Mouse (Mus musculus): ENCODE data around the gene Pde1c. TPM values are rescaled to one million over a fixed set of nuclear protein-coding genes. Genes with fewer than 3 reads are reported as not detected.
"Not testable (repeated sequence)": the region's sequence is repeated elsewhere in the genome, so short reads cannot be mapped to it uniquely, and the experiment has no call there.

Gene Pde1c
- not detected in 2 replicates for polyA plus RNA-seq (2012; ENCODE audit: insufficient read depth, insufficient read length, low replicate concordance, missing spikeins)

DNA sequence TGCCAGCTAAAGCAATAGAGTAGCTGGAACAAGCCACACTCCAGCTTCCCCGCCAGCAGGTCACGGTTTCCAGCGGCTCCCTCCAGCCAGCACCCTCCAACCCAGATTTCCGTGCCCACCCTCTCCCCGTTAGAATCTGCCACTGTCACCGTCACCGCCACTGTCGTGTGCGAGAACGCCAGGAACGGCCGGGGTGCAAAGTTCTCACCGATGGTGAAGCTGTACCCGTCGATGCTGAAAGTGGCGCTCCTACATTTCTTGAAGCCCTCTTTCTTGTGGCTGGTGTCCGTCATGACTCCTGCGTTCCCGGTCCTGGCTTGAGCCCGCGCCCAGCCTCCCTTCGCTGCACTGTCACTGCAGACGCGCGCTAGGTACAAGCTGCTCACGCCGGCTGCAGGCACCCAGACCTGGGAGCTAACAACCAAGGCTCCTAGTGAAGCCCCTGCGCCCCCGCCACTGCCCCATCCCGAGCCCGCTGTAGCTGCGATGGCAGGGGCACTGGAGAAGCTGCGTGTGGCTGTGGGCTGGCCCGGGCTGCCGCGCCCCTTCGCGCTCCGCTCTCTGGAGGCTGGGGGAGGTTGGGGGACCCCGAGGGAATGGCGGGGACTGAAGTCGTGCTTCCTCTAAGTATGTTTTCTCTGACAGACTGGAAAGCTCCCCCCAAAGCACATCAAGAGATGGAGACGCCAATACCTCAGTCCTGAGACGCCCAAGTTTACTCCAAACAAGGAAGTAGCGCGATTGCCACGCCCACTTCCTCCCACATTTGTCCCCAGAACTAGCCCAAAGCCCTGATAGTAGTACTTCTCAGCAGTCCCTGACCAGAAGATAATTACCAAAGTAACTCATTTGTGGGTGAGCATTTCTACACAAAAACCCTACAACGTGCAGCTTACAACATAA, at the start of gene Pde1c:
Pde1c (minus strand) TSS at position 634 of the 903 bp plus-strand sequence.
- TF ChIP-seq POLR2A (IDR thresholded peaks at IDR 0.05; ENCODE audit: insufficient read depth, low read depth, low read length) (no peak), CTCF (IDR thresholded peaks at IDR 0.05; ENCODE audit: insufficient read depth, low read depth, low read length) (no peak)
- Histone ChIP-seq H3K4me1 (ENCODE audit: control insufficient read depth, insufficient read depth, low read length) (peaks cover 10% of the 10 kb centered on the region; the same call in 1 of the 2 replicates), H3K27ac (ENCODE audit: insufficient read depth, low read depth, low read length) (no peak within 1 kb of the TSS), H3K4me3 (ENCODE audit: insufficient read depth, low read depth, low read length) (peak within 1 kb of the TSS; percentile 42)
- 1% methylated on average over 48 of the region's 48 CpGs for WGBS

DNA sequence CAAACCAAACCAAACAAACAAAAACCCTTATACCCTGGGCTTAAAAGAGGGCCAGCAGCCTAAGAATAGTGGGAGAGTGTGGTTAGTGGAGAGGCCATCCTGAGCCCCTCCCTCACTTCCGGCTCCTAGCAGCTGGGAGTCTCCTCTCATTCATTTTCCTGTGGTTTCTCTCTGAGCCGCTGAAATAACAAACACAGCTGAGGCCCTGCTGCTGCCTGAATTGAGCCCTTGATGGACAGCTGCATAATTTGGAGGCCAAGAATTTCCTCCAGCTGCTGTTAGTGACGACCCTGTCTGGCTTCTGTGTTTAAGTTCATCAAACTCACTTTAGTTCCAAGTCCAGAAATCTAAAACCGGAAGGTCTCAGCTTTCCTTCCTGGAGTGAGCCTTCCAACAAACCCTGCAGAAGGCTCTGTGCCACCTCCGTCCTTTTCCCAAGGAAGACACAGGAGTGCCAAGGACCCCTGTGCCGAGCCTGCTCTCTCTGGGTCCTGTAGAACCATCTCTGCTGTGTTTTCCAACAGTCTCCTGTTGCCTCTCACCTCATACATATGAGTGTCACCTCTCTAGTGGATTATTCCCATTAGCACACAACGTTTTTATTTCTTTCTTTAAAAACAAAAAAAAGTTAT, 48.2 kb upstream of the Pde1c start:
- peaks cover 8% of the 10 kb centered on the region; the same call in 1 of the 2 replicates for H3K4me1 ChIP-seq (ENCODE audit: control insufficient read depth, insufficient read depth, low read length)
- no peak overlapping the region for H3K4me3 ChIP-seq (ENCODE audit: insufficient read depth, low read depth, low read length)
- no peak for TF ChIP-seq CTCF (IDR thresholded peaks at IDR 0.05; ENCODE audit: insufficient read depth, low read depth, low read length)
- no peak for TF ChIP-seq POLR2A (IDR thresholded peaks at IDR 0.05; ENCODE audit: insufficient read depth, low read depth, low read length)
- 23% methylated on average over 7 of the region's 7 CpGs for WGBS
- H3K27ac ChIP-seq (ENCODE audit: insufficient read depth, low read depth, low read length) = no peak overlapping the region

DNA sequence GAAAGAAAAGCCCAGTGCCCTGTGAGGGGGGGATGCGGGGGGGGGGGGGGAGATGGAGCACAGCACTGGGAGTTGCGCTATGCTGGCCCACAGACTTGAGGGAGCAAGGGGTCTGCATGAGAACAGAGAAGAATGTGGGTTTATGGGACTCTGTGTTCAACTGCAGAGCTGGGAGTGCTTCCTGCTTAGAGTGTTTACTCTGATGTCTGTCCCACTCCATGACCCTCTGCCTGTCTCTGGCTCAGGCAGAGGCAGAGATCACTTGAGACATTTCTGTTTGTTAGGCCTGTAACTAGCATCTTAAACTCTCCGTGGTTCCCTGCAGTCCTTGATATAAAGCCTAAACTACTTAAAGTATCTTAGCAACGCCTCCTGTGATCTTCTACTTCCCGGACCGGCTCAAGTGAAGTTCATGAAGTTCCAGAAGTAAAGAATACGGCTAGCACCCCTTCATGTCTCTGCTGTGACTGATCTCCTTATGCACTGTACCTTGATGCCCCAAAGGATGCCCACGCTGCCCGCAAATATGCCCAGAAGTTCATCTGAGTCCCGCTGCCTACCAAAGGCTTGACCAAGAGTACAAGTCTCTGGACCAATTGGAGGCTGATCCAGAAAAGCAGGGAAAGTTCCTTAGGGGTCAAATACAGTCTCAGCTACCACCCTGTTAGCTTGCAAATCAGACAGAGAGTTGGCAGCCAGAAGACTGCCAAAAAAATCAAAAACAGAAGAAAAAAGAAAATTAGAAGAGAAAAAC, 47.5 kb upstream of the Pde1c start:
- Histone ChIP-seq H3K27ac (ENCODE audit: insufficient read depth, low read depth, low read length) (no peak overlapping the region), H3K4me3 (ENCODE audit: insufficient read depth, low read depth, low read length) (no peak overlapping the region), H3K4me1 (ENCODE audit: control insufficient read depth, insufficient read depth, low read length) (peaks cover 8% of the 10 kb centered on the region; the same call in 1 of the 2 replicates)
- TF ChIP-seq POLR2A (IDR thresholded peaks at IDR 0.05; ENCODE audit: insufficient read depth, low read depth, low read length) (no peak), CTCF (IDR thresholded peaks at IDR 0.05; ENCODE audit: insufficient read depth, low read depth, low read length) (no peak)
- 55% methylated on average over 10 of the region's 10 CpGs for WGBS

DNA sequence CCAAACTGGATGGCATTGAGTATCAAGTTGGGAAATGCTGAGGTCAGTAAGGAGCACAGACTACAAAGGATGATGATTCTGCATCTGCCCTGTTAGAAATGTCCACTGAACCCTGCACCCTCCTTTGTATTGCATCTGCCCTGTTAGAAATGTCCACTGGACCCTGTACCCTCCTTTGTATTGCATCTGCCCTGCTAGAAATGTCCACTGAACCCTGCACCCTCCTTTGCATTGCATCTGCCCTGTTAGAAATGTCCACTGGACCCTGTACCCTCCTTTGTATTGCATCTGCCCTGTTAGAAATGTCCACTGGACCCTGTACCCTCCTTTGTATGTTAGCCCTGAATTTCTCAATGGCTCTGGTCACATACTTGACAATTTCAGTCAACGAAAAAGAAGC, 40.6 kb upstream of the Pde1c start:
- H3K27ac ChIP-seq (ENCODE audit: insufficient read depth, low read depth, low read length); H3K4me1 ChIP-seq (ENCODE audit: control insufficient read depth, insufficient read depth, low read length); H3K4me3 ChIP-seq (ENCODE audit: insufficient read depth, low read depth, low read length): not testable (repeated sequence)
- 89% methylated on average over 1 of the region's 1 CpGs for WGBS

DNA sequence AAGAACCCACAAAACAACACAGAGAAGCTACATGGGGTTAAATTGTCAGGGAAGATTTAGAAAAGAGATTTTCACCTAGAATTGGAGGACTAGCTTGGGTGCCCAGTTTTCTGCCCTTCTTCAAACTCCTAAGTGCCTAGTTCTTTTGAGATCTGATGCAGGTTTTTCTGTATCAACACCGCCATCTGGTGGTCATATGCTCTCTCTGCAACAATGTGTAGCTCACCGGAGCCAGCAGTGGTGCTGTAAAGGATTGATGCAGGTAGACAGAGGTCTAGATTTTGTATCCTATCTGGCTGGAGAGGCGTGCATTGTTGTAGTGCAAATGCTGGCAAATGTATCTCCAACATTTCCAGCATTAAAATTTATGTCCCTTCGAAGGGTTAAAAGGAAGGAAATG, 39.4 kb upstream of the Pde1c start:
- no peak for TF ChIP-seq POLR2A (IDR thresholded peaks at IDR 0.05; ENCODE audit: insufficient read depth, low read depth, low read length)
- no peak for TF ChIP-seq CTCF (IDR thresholded peaks at IDR 0.05; ENCODE audit: insufficient read depth, low read depth, low read length)
- no peak overlapping the region for H3K27ac ChIP-seq (ENCODE audit: insufficient read depth, low read depth, low read length)
- no peak overlapping the region for H3K4me3 ChIP-seq (ENCODE audit: insufficient read depth, low read depth, low read length)
- WGBS = 5% methylated on average over 4 of the region's 4 CpGs
- H3K4me1 ChIP-seq (ENCODE audit: control insufficient read depth, insufficient read depth, low read length) = no peaks in the 10 kb centered on the region

DNA sequence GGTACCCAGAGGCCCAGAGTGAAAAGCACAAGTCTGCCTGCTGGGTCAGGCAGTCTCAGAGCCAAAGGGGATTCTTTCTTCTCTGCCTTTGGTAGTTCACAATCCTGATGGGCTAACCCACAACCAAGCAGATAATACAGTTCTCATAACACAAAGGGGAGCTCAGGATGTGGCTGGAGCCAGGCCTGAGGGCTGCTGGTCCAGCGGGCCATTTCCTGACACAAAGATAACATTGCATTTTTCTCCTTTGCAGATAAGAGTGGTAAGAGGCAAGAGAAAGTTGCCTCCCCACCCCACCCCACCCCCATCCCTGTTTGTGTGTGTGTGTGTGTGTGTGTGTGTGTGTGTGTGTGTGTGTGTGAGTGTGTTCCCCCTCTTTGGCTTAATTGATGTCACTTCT, 10.7 kb upstream of the Pde1c start:
- 90% methylated on average over 1 of the region's 1 CpGs for WGBS
- TF ChIP-seq CTCF (IDR thresholded peaks at IDR 0.05; ENCODE audit: insufficient read depth, low read depth, low read length) (no peak), POLR2A (IDR thresholded peaks at IDR 0.05; ENCODE audit: insufficient read depth, low read depth, low read length) (no peak)
- H3K4me1 ChIP-seq (ENCODE audit: control insufficient read depth, insufficient read depth, low read length) = no peaks in the 10 kb centered on the region
- no peak overlapping the region for H3K27ac ChIP-seq (ENCODE audit: insufficient read depth, low read depth, low read length)
- no peak overlapping the region for H3K4me3 ChIP-seq (ENCODE audit: insufficient read depth, low read depth, low read length)

DNA sequence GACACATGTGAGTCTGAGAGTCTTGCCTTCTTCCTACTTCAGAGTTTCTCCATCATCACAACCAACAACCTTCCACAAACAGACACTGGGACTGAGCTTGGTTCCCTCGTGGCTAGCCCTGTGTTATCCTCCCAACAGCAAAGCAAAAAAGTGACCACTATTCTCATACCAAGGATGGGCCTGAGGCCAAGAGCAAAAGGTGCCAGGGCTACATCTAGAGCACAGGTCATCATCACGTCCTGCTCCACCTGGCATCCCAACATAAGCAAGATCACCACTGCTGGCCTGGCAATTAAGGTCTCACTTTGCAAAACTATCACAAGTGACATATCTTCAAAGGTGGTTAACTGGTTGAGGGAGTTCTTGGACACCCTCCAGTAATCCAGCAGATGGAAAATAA, 8.0 kb downstream of the Pde1c start:
- 66% methylated on average over 2 of the region's 2 CpGs for WGBS
- TF ChIP-seq POLR2A (IDR thresholded peaks at IDR 0.05; ENCODE audit: insufficient read depth, low read depth, low read length) (no peak), CTCF (IDR thresholded peaks at IDR 0.05; ENCODE audit: insufficient read depth, low read depth, low read length) (no peak)
- peak overlapping the region; percentile 15; the same call in 1 of the 2 replicates for H3K27ac ChIP-seq (ENCODE audit: insufficient read depth, low read depth, low read length)

DNA sequence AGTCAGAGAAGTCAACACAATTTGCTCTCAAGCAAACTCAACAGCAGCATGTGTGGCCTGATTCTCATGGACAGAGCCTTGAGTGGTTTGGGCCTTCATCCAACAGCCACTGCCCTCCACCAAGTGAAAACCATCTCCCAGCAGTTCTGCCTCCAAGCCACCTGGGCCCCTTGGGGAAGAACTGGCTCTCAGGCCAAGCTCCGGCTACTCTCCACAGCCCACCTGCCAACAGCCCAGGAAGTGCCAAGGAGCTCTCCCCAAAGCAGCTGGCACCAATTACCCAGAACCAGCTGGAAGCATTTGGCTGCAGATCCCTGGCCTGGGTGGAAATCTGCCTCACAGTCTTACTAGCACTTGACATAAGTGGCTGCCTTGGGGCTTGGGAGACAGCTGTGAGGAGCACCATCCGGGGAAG, 8.4 kb downstream of the Pde1c start:
- Histone ChIP-seq H3K4me3 (ENCODE audit: insufficient read depth, low read depth, low read length) (no peak overlapping the region), H3K27ac (ENCODE audit: insufficient read depth, low read depth, low read length) (no peak overlapping the region), H3K4me1 (ENCODE audit: control insufficient read depth, insufficient read depth, low read length) (no peaks in the 10 kb centered on the region)
- no peak for TF ChIP-seq CTCF (IDR thresholded peaks at IDR 0.05; ENCODE audit: insufficient read depth, low read depth, low read length)
- no peak for TF ChIP-seq POLR2A (IDR thresholded peaks at IDR 0.05; ENCODE audit: insufficient read depth, low read depth, low read length)
- 38% methylated on average over 2 of the region's 2 CpGs for WGBS

More for the DNA sequence above, 8.0 kb downstream of the Pde1c start:
- Histone ChIP-seq H3K4me1 (ENCODE audit: control insufficient read depth, insufficient read depth, low read length) (no peaks in the 10 kb centered on the region), H3K4me3 (ENCODE audit: insufficient read depth, low read depth, low read length) (no peak overlapping the region)
